Mouse (Mus musculus) G1E-ER4 (cell line): ENCODE measurements at regions not wholly inside any gene's neighbourhood (a gene's known extent, or its start where the extent isn't known, plus 50 kb on each side); places are given as distances from the start of the nearest gene placed in this dataset.

Experiments used
- GATA1 ChIP-seq: IDR thresholded peaks from one replicate; pipeline ENCODE4 v1.8.0; 2012; ENCODE audit warnings: low read length, inconsistent platforms

DNA sequence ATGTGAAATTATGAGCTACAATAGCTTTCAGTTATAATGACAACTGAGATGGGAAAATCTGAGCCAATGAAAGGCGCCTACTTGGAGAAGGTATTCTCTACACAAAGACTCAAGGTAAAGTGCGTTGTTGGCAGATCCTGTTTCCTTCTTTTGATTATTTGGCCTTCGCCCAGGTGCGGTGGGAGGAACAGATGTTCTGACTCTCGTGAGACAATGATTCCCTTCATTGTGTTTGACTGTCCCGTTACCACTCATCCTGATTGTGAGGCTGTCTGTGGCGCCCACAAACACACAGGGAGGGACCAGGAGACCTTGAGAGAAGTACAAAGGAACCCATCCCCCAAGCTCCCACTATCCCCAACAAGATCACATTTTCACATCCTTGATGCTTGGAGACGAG is 92.6 kb upstream of the Gm9887 start:
- no peak for TF ChIP-seq GATA1

- TF ChIP-seq GATA1 = no peak
These were observed 89.9 kb upstream of the Gm9887 start for GRCm38 (mm10) chr12:69461888-69462840.

DNA sequence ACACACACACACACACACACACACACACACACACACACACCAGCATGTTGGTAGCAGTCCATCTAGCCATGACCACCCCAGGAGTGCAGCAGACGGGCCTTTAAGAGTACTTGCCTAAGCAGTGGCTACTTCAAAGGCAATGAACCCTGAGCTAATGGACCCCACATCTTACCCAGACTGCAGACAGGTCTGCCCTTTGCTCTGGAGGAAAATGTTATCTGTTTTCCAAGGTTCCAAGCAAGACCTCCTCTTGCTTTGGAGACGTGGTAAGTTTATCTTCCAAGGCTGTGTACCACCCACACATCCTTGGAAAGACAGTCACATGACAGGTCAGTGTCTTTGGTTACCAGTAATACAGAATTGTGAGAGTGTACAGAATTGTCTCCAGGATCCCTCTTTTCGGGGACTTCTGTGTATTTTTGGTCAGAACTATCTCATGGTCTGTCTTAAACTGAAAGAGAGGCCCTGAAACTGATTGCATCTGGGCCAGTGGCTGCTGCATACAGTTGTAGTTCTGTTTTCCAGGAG is 88.4 kb upstream of the Gm9887 start:
- TF ChIP-seq GATA1 = no peak

- no peak for TF ChIP-seq GATA1
These were observed 86.0 kb upstream of the Gm9887 start for GRCm38 (mm10) chr12:69458170-69458841.

DNA sequence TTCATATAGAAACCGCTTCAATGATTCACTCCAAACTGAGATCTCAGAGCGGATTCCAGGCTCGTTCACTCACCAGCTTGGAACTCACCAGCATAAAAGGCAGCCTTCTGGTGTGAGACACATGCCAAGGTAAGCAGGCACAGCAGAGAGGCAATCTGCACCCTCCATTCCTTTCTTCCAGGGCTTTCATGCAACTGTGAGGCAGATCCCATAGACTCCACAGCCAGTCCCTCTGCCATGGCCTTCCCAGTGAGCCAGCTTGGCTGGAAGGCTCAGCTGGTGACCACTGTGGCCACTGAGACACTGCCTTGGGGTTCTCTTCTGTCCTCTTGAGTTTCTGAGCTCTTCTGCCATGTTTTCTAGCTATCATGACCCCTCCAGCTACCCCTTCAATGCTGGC is 84.5 kb upstream of the Gm9887 start:
- no peak for TF ChIP-seq GATA1

- no peak for TF ChIP-seq GATA1
These were observed 83.9 kb upstream of the Gm9887 start for GRCm38 (mm10) chr12:69456116-69456515.

DNA sequence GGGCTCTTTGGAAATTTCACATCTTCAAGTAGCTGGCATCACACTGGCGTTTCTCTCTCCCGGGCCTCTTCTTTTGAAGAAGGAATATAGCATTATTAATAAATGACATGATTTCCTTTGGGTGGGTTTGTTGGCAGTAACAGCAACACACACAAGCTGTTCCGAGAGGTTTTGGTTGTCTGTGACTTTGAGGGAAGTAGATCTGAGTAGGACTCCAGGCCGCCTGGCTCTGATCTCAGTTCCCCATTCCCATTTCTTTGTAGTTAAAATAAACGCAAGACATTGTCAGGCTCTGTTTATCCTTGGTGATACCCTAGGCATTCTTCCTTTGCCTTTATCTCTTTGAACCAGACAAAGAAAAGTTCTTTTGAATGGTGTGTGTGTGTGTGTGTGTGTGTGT is 83.3 kb upstream of the Gm9887 start:
- no peak for TF ChIP-seq GATA1

DNA sequence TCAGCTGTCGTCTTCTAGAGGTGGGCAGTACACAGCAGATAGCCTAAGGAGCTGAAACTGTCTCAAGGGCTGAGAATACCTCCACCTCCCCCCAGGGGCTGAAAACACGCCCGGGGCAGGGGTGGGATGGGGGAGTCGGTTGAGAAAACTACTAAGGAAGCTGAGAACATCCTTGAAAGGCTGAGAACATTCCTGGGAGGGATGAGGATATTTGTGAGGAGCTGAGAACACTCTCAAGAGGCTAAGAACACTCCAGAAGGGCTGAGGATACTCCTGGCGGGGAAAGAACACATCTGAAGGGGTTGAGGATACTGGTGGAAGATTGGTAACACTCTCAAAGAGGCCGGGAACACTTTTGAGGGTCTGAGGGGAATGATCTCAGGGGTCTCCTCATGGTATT is 81.3 kb upstream of the Gm9887 start:
- TF ChIP-seq GATA1 = no peak

DNA sequence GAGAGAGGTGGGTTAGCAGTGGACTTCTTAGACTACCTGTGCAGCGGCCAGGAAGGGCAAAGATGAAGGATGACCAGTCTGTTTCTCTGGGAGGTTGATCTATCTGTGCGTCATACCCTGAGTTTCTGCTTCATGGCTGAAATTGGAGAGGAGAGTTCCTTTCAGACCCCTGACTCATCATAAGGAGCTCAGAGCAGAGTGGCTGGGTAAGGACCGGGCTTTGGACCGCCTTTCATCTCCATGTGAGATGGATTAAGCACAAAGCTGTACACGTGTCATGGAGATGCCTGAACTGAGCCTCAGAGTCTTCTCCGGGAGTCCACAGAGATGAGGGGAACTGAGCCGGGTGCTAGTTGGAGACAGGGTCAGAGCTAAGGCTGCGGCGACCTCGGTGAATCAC is 80.7 kb upstream of the Gm9887 start:
- TF ChIP-seq GATA1 = no peak

- TF ChIP-seq GATA1 = no peak
These were observed 78.9 kb upstream of the Gm9887 start for GRCm38 (mm10) chr12:69451110-69451509.

DNA sequence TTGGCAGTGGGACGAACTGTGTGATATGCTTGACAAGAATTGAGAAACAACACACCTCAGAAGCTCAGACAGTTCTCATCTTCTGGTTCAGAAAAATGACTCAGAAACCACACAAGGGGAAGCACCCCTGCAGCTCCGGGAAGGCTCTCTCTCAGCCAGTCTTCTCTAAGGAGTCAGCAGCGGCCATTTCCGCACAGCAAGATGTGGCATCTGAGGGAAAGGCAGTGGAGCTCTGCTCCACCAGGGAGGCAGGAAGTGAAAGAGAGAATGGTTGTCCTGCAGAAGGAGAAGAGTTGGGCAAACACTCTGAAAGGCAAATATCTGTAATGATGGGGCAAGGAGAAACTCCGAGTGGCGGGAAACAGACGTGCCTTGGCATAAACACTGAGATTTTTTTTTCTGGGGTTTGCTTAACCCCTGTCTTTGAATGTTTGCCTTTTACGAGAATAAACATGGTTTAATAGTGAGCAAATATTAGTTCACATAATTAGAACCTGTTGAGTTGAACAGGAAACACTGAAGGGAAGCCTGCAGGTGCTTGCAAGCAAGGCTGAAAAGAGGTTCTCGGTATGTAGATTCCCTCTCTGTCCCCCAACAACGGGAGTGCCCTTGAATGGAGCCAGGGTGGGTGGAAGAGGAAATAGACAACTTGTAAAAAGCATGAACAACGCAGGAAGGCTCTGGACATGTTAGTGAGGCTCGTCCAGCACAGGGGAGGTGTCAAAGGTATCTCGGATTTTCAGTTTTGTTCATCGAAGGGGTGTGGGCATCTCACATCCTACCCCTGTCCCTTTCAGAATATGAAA is 75.9 kb upstream of the Gm9887 start:
- TF ChIP-seq GATA1 = no peak

GRCm38 (mm10) chr12:69447322-69447827 is 75.1 kb upstream of the Gm9887 start:
- no peak for TF ChIP-seq GATA1

GRCm38 (mm10) chr12:69446468-69447321 is 74.4 kb upstream of the Gm9887 start:
- no peak for TF ChIP-seq GATA1

DNA sequence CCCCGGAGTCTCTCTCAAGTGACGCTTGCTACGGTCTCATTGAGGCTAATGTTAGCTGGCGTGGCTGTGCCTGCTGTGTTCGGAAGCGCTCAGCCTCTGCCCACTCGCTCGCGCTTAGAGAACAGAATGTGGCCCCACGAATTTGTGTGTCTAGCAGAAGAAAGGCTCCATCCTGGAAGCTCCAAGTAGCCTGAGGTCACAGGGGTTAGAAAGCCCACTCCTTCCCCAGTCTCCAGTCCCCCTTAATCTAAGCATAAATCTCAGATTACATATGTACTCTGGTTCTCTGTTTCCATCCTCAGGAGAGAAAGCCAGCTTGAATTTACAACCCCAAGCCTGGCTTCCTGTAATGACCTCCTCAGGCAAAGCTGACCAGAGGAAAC is 73.8 kb upstream of the Gm9887 start:
- TF ChIP-seq GATA1 = no peak

DNA sequence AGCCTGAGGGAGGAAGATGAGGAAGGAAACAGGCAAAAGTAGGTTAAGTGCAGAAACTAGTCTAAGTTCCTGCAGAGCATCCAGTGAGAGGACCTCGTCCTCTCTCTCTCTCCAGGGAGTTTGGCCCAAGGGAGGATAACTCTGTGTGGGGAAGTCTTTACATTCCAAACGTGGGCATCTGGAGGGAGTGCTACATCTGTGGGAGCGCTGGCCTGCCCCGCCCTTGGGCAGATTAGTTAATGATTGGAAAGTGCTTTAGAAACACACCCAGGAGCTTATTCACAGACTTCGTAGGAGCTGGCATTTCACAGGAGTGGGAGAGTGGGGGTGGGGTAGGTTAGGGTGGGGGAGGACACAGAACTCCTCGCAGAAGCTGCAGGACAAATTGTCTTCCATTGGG is 70.1 kb upstream of the Gm9887 start:
- TF ChIP-seq GATA1 = no peak
